ENCODE assay signal across 11 mouse cellular contexts in the genomic region with DNA sequence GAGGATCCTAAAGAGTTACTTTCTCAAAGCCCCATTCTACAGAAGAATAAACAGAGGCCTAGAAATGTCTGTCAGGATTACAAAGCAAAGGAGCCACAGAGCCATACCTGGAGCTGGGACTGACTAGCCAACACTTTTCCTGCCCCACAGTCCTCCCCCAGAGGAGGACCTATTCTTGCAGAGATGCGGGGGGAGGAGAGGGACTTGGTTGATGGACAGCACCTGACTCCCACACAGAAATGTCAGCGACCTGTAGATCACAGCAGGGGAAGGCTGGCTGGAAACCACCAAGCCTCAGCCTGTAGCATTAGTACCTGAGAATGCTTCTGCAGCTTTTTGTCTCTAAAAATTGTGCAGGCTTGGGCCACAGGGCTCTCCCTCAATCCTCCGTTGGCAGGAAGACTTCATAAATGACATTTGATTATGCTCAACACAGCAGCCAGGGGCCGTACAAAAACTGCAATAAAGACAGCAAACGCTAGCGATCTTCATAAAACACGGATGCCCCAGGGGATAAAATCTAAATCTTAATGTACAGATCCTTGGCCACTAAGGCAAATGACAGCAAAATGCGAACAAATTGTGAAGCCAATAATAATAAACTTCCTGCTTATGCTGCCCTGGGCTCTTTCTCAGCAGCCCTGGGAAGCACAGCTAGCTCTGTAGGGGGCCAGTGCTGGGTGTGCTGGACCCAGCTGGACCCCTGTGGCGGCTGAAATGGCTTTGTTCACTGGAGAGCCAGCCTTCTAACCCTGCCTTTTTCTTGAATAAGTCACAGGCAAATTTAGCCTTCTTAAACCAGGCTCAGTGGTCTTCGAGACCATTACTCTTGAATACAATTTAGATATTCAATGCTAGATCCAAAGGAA.
DNase-seq lines count a peak whose midpoint lies in the region; ATAC-seq lines count a peak whose summit lies in the region.
"Had no signal": no experiment of that assay in that cellular context is flagged by ENCODE, and none has a peak within 500 bp of the region (broad histone marks: within the 10 kb centered on the region; RNA-seq: fewer than 3 reads in every experiment).

No protein-coding gene starts in this region.

- no peak overlapping the region for H3K9ac ChIP-seq in forebrain, embryonic 14.5 days (ENCODE audit: low read length)
- no peak overlapping the region; the same call in 1 of the 2 replicates for H3K9ac ChIP-seq in forebrain, embryonic 16.5 days (replicated peaks; ENCODE audit: low read depth, low read length)
- H3K9ac ChIP-seq in lung, embryonic 16.5 days (ENCODE audit: low read length): no peak overlapping the region
- no peak overlapping the region; the same call in 1 of the 2 replicates for H3K9ac ChIP-seq in midbrain, embryonic 11.5 days (ENCODE audit: low read length)
- no peak overlapping the region for H3K9ac ChIP-seq in stomach, embryonic 16.5 days (ENCODE audit: low read length)
- H3K9ac ChIP-seq: limb, embryonic 15.5 days had no signal

- peak; percentile 20 for DNase-seq in forebrain, embryonic 14.5 days (ENCODE audit: low spot score)
- DNase-seq in lung, postnatal 10 days: no peak
- DNase-seq in midbrain, embryonic 11.5 days (ENCODE audit: low spot score, missing footprints): peak; percentile 91
- no peak for DNase-seq in layer of hippocampus, adult 9-10 months (ENCODE audit: low spot score)
- no peak for DNase-seq in right cerebral cortex, postnatal 14 days
- DNase-seq: adrenal gland, adult 8-10 months; layer of hippocampus, adult 9-11 months had no signal

- H3K27ac ChIP-seq in forebrain, embryonic 14.5 days (ENCODE audit: low read depth, low read length): no peak overlapping the region
- no peak overlapping the region for H3K27ac ChIP-seq in forebrain, embryonic 16.5 days (ENCODE audit: low read length)
- 0 out of 2 replicates have a peak overlapping the region, but pooled peaks have one; percentile 12 for H3K27ac ChIP-seq in lung, embryonic 16.5 days (ENCODE audit: low read length)
- 0 out of 2 replicates have a peak overlapping the region, but pooled peaks have one; percentile 8 for H3K27ac ChIP-seq in midbrain, embryonic 11.5 days (ENCODE audit: low read depth, low read length)
- H3K27ac ChIP-seq in stomach, embryonic 16.5 days (ENCODE audit: low read length): peak overlapping the region; percentile 53; the same call in 1 of the 2 replicates
- H3K27ac ChIP-seq: limb, embryonic 15.5 days had no signal

- no peaks in the 10 kb centered on the region for H3K4me1 ChIP-seq in forebrain, embryonic 14.5 days (ENCODE audit: control insufficient read depth, insufficient read depth, low read length)
- peaks cover 5% of the 10 kb centered on the region for H3K4me1 ChIP-seq in forebrain, embryonic 16.5 days (replicated peaks; ENCODE audit: control insufficient read depth, insufficient read depth, low read length)
- H3K4me1 ChIP-seq in lung, embryonic 16.5 days (replicated peaks; ENCODE audit: control insufficient read depth, insufficient read depth, low read length): 0 out of 2 replicates have a peak, but pooled peaks cover 2% of the 10 kb centered on the region
- peaks cover 9% of the 10 kb centered on the region for H3K4me1 ChIP-seq in midbrain, embryonic 11.5 days (ENCODE audit: control insufficient read depth, insufficient read depth, low read length)
- 0 out of 2 replicates have a peak, but pooled peaks cover 7% of the 10 kb centered on the region for H3K4me1 ChIP-seq in stomach, embryonic 16.5 days (ENCODE audit: control insufficient read depth, insufficient read depth, low read length)

- ATAC-seq in forebrain, embryonic 14.5 days: no peak
- ATAC-seq in forebrain, embryonic 16.5 days: no peak
- ATAC-seq in lung, embryonic 16.5 days (ENCODE audit: low read depth): peak; percentile 51; the same call in 1 of the 2 replicates
- peak; percentile 59; the same call in 1 of the 2 replicates for ATAC-seq in midbrain, embryonic 11.5 days (ENCODE audit: low FRiP score)
- no peak; the same call in 1 of the 2 replicates for ATAC-seq in stomach, embryonic 16.5 days (ENCODE audit: insufficient read depth, low FRiP score)

- no peaks in the 10 kb centered on the region for H3K9me3 ChIP-seq in forebrain, embryonic 14.5 days (replicated peaks; ENCODE audit: control insufficient read depth, low read length)
- H3K9me3 ChIP-seq in forebrain, embryonic 16.5 days (ENCODE audit: control insufficient read depth, low read length): no peaks in the 10 kb centered on the region
- H3K9me3 ChIP-seq in lung, embryonic 16.5 days (ENCODE audit: control insufficient read depth, low read length): no peaks in the 10 kb centered on the region
- H3K9me3 ChIP-seq in midbrain, embryonic 11.5 days (ENCODE audit: control insufficient read depth, low read length): no peaks in the 10 kb centered on the region
- no peaks in the 10 kb centered on the region for H3K9me3 ChIP-seq in stomach, embryonic 16.5 days (replicated peaks; ENCODE audit: control insufficient read depth, low read length)
- H3K9me3 ChIP-seq: limb, embryonic 15.5 days had no signal

- H3K4me3 ChIP-seq in forebrain, embryonic 14.5 days (ENCODE audit: low read depth, low read length): no peak overlapping the region
- H3K4me3 ChIP-seq in forebrain, embryonic 16.5 days (replicated peaks; ENCODE audit: low read length): no peak overlapping the region
- H3K4me3 ChIP-seq in lung, embryonic 16.5 days (ENCODE audit: low read length): no peak overlapping the region
- no peak overlapping the region for H3K4me3 ChIP-seq in midbrain, embryonic 11.5 days (ENCODE audit: low read depth, low read length)
- H3K4me3 ChIP-seq in stomach, embryonic 16.5 days (replicated peaks; ENCODE audit: low read length): no peak overlapping the region
- H3K4me3 ChIP-seq: limb, embryonic 15.5 days had no signal

- no peaks in the 10 kb centered on the region for H3K36me3 ChIP-seq in forebrain, embryonic 14.5 days (ENCODE audit: control insufficient read depth, insufficient read depth, low read length)
- H3K36me3 ChIP-seq in forebrain, embryonic 16.5 days (ENCODE audit: control insufficient read depth, insufficient read depth): no peaks in the 10 kb centered on the region
- H3K36me3 ChIP-seq in lung, embryonic 16.5 days (ENCODE audit: control insufficient read depth, insufficient read depth, low read length): no peaks in the 10 kb centered on the region
- no peaks in the 10 kb centered on the region for H3K36me3 ChIP-seq in midbrain, embryonic 11.5 days (ENCODE audit: control insufficient read depth, insufficient read depth, low read length)
- no peaks in the 10 kb centered on the region for H3K36me3 ChIP-seq in stomach, embryonic 16.5 days (ENCODE audit: control insufficient read depth, insufficient read depth, low read length)
- H3K36me3 ChIP-seq: limb, embryonic 15.5 days had no signal

- no peaks in the 10 kb centered on the region for H3K27me3 ChIP-seq in forebrain, embryonic 14.5 days (replicated peaks; ENCODE audit: control insufficient read depth, insufficient read depth, low read length)
- H3K27me3 ChIP-seq in forebrain, embryonic 16.5 days (replicated peaks; ENCODE audit: control insufficient read depth, insufficient read depth, low read length): no peaks in the 10 kb centered on the region
- H3K27me3 ChIP-seq in lung, embryonic 16.5 days (ENCODE audit: control insufficient read depth, insufficient read depth, low read depth, low read length): no peaks in the 10 kb centered on the region
- no peaks in the 10 kb centered on the region for H3K27me3 ChIP-seq in midbrain, embryonic 11.5 days (ENCODE audit: control insufficient read depth, insufficient read depth, low read length)
- H3K27me3 ChIP-seq in stomach, embryonic 16.5 days (ENCODE audit: control insufficient read depth, insufficient read depth, low read length): no peaks in the 10 kb centered on the region
- H3K27me3 ChIP-seq: limb, embryonic 15.5 days had no signal

- 46% methylated on average over 10 of the region's 10 CpGs for WGBS in forebrain, embryonic 14.5 days
- 37% methylated on average over 10 of the region's 10 CpGs for WGBS in forebrain, embryonic 16.5 days
- 40% methylated on average over 10 of the region's 10 CpGs for WGBS in lung, embryonic 16.5 days
- 39% methylated on average over 10 of the region's 10 CpGs for WGBS in midbrain, embryonic 11.5 days
- WGBS in stomach, embryonic 16.5 days: 38% methylated on average over 10 of the region's 10 CpGs

- H3K4me2 ChIP-seq in forebrain, embryonic 14.5 days (ENCODE audit: low read length): no peak overlapping the region
- no peak overlapping the region for H3K4me2 ChIP-seq in forebrain, embryonic 16.5 days (ENCODE audit: low read length)
- no peak overlapping the region for H3K4me2 ChIP-seq in lung, embryonic 16.5 days (ENCODE audit: low read depth, low read length)
- H3K4me2 ChIP-seq in midbrain, embryonic 11.5 days: no peak overlapping the region
- no peak overlapping the region for H3K4me2 ChIP-seq in stomach, embryonic 16.5 days (ENCODE audit: low read depth, low read length)
- H3K4me2 ChIP-seq: limb, embryonic 15.5 days had no signal

Comparison
In these comparisons a context has a peak if more than half of its experiments do, and no peak if none do; other contexts are left out.
1. ATAC-seq: peak in lung, embryonic 16.5 days (single experiment) and midbrain, embryonic 11.5 days (single experiment); none in forebrain, embryonic 14.5 days (single experiment), forebrain, embryonic 16.5 days (single experiment) and stomach, embryonic 16.5 days (single experiment).
2. DNase-seq: peak in forebrain, embryonic 14.5 days (single experiment) and midbrain, embryonic 11.5 days (single experiment); none in lung, postnatal 10 days (single experiment), layer of hippocampus, adult 9-10 months (single experiment) and right cerebral cortex, postnatal 14 days (single experiment).
3. H3K27ac ChIP-seq: peak in lung, embryonic 16.5 days (single experiment), midbrain, embryonic 11.5 days (single experiment) and stomach, embryonic 16.5 days (single experiment); none in forebrain, embryonic 14.5 days (single experiment) and forebrain, embryonic 16.5 days (single experiment).